Mouse (Mus musculus) heart, postnatal 0 days (tissue): Measurements from ENCODE around the gene Stap2.

Experiments
- CTCF ChIP-seq: IDR thresholded peaks from 2 replicates; pipeline ENCODE4 v1.5.1; 2016; ENCODE audit warnings: antibody characterized with exemption, control low read depth, low read depth
- EP300 ChIP-seq: IDR thresholded peaks from 2 replicates; pipeline ENCODE4 v1.6.1; 2016; ENCODE audit warnings: antibody characterized with exemption, low read depth

- TF ChIP-seq EP300 (no peak), CTCF (no peak)
These were observed 4.9 kb upstream of the Stap2 start for GRCm38 (mm10) chr17:56010255-56010654.
